In genomic region chr4:98473491-98473890, GRCm38 (mm10) we compare ENCODE assay signal across 8 mouse cellular contexts.
DNase-seq lines count a peak whose midpoint lies in the region; ATAC-seq and TF ChIP-seq lines count a peak whose summit lies in the region.

No protein-coding gene starts in this region.

- no peaks in the 10 kb centered on the region for H3K36me3 ChIP-seq in intestine, embryonic 16.5 days (ENCODE audit: control insufficient read depth, insufficient read depth, low read length)

- peak; percentile 25 for DNase-seq in gastrocnemius, postnatal 14 days
- no peak for DNase-seq in gastrocnemius, adult 8-10 months (ENCODE audit: low spot score in 2 of 2)
- peak; percentile 17 for DNase-seq in lung, postnatal 14 days
- DNase-seq in lung, adult 2 months, result no peak
- peak; percentile 83 for DNase-seq in kidney, postnatal 10 days

- H3K27ac ChIP-seq in intestine, embryonic 16.5 days (ENCODE audit: low read length), result no peak overlapping the region

- 40% methylated on average over 3 of the region's 3 CpGs for WGBS in lung, adult 2 months
- 55% methylated on average over 3 of the region's 3 CpGs for WGBS in intestine, embryonic 16.5 days

- TF ChIP-seq POLR2A in lung, adult 2 months (IDR thresholded peaks at IDR 0.05; ENCODE audit: borderline replicate concordance, extremely low read depth, low read depth, low read length), result no peak

- no peaks in the 10 kb centered on the region for H3K9me3 ChIP-seq in intestine, embryonic 16.5 days (ENCODE audit: control insufficient read depth, low read length)

- no peaks in the 10 kb centered on the region for H3K4me1 ChIP-seq in lung, adult 2 months (ENCODE audit: control insufficient read depth, insufficient read depth, low read length)
- peaks cover 3% of the 10 kb centered on the region; the same call in 1 of the 2 replicates for H3K4me1 ChIP-seq in intestine, embryonic 16.5 days (ENCODE audit: control insufficient read depth, insufficient read depth, low read length)

- TF ChIP-seq CTCF in lung, adult 2 months (IDR thresholded peaks at IDR 0.05; ENCODE audit: insufficient read depth, low read length), result no peak

- H3K4me2 ChIP-seq in intestine, embryonic 16.5 days (ENCODE audit: low read depth, low read length), result no peak overlapping the region

- no peak overlapping the region for H3K9ac ChIP-seq in intestine, embryonic 16.5 days (ENCODE audit: low read depth, low read length)

- no peak overlapping the region for H3K4me3 ChIP-seq in lung, adult 2 months (replicated peaks; ENCODE audit: extremely low read depth, low read depth, low read length)
- no peak overlapping the region for H3K4me3 ChIP-seq in intestine, embryonic 16.5 days (ENCODE audit: low read length)

- peak; percentile 64; the same call in 1 of the 2 replicates for ATAC-seq in cerebellum, adult (ENCODE audit: insufficient number of reproducible peaks, low FRiP score, low TSS enrichment)
- ATAC-seq in intestine, embryonic 16.5 days, result no peak
- no peak for ATAC-seq in megakaryocyte, adult 5-6 weeks (ENCODE audit: poor library complexity, severe bottlenecking)

- H3K27me3 ChIP-seq in intestine, embryonic 16.5 days (replicated peaks; ENCODE audit: control insufficient read depth, insufficient read depth, low read length), result no peaks in the 10 kb centered on the region

- intact Hi-C loops in gastrocnemius, postnatal 14 days (cut with DNase I; ENCODE audit: low total_unique reads), result no loop called here

Comparison
In these comparisons a context has a peak if more than half of its experiments do, and no peak if none do; other contexts are left out.
1. DNase-seq: peak in gastrocnemius, postnatal 14 days (single experiment), lung, postnatal 14 days (single experiment) and kidney, postnatal 10 days (single experiment); none in gastrocnemius, adult 8-10 months (0 of 2) and lung, adult 2 months (single experiment).